In the genomic region with DNA sequence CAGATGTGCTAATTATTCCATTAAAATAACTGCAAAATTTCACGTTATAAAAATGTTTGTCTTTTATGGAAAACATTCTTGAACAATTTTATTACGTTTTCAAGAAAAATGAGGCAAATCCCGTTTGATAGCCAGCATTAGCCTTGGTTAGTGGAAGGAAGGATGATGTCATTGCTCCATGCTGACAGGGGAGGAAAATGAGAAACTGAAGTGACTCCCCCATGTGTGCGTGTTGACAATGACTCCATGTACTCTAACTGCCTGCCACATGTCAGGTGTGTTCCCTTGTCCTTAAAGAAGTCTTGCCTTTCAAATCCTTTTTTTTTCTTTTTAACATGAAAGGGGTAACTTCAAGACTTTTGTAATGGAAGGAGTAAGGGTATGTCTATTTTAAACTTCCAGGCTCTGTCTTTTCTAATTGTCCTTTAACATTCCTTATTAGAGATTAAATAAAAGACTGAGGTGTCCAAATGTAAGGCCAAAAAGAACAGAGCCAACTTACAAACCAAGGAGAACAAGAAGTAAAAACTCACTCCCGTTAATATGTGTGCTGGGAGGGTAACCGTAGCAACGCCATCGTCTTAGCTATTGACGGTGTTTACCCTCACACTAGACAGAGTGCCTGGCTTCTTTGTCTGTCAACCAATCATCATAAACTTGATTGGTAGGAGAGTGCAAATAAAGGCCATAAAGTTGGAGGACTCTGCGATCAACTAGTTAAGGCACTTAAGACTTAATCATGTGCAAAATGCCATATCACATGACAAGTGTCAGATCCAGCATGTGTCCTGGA, we compare ENCODE assay signal across 22 mouse cellular contexts.
DNase-seq lines count a peak whose midpoint lies in the region; ATAC-seq and TF ChIP-seq lines count a peak whose summit lies in the region.
"Had no signal": no experiment of that assay in that cellular context is flagged by ENCODE, and none has a peak within 500 bp of the region (broad histone marks: within the 10 kb centered on the region; RNA-seq: fewer than 3 reads in every experiment).

No protein-coding gene starts in this region.

- no peak overlapping the region for H3K4me3 ChIP-seq in heart, embryonic 16.5 days (ENCODE audit: low read length)
- H3K4me3 ChIP-seq in midbrain, embryonic 16.5 days (ENCODE audit: low read depth, low read length): no peak overlapping the region
- no peak overlapping the region for H3K4me3 ChIP-seq in midbrain, embryonic 11.5 days (ENCODE audit: low read depth, low read length)
- no peak overlapping the region for H3K4me3 ChIP-seq in small intestine, adult 2 months (ENCODE audit: low read depth, low read length)
- H3K4me3 ChIP-seq: embryonic facial prominence, embryonic 13.5 days; hindbrain, embryonic 10.5 days; left cerebral cortex, adult 2 months; neural tube, embryonic 13.5 days had no signal

- DNase-seq in heart, adult 11 months: peak; percentile 70
- DNase-seq in heart, postnatal 14 days: no peak
- no peak for DNase-seq in heart, postnatal 25 days (ENCODE audit: low spot score)
- no peak for DNase-seq in midbrain, embryonic 11.5 days (ENCODE audit: low spot score, missing footprints)
- no peak for DNase-seq in yolk sac, embryonic 10.5 days (ENCODE audit: low spot score)
- DNase-seq: adrenal gland, adult 2 months; cerebellum, adult 9-10 months; gastrocnemius, postnatal 10 days; kidney, adult 18-20 months; kidney, postnatal 10 days; left cerebral cortex, postnatal 4 days; lung, adult 18-20 months; lung, postnatal 14 days had no signal

- WGBS in heart, embryonic 16.5 days: 61% methylated on average over 10 of the region's 10 CpGs
- 65% methylated on average over 10 of the region's 10 CpGs for WGBS in midbrain, embryonic 16.5 days
- 79% methylated on average over 10 of the region's 10 CpGs for WGBS in midbrain, embryonic 11.5 days
- 42% methylated on average over 10 of the region's 10 CpGs for WGBS in small intestine, adult 2 months

- H3K36me3 ChIP-seq in heart, embryonic 16.5 days (ENCODE audit: control insufficient read depth, insufficient read depth): peaks cover 3% of the 10 kb centered on the region; the same call in 1 of the 2 replicates
- no peaks in the 10 kb centered on the region for H3K36me3 ChIP-seq in midbrain, embryonic 16.5 days (ENCODE audit: control insufficient read depth, insufficient read depth, low read length)
- no peaks in the 10 kb centered on the region for H3K36me3 ChIP-seq in midbrain, embryonic 11.5 days (ENCODE audit: control insufficient read depth, insufficient read depth, low read length)
- H3K36me3 ChIP-seq in small intestine, adult 2 months (ENCODE audit: control insufficient read depth, insufficient read depth, low read length): no peaks in the 10 kb centered on the region
- H3K36me3 ChIP-seq: embryonic facial prominence, embryonic 13.5 days; hindbrain, embryonic 10.5 days; neural tube, embryonic 13.5 days had no signal

- H3K9me3 ChIP-seq in heart, embryonic 16.5 days (replicated peaks; ENCODE audit: control insufficient read depth, low read length): no peaks in the 10 kb centered on the region
- no peaks in the 10 kb centered on the region for H3K9me3 ChIP-seq in midbrain, embryonic 16.5 days (replicated peaks; ENCODE audit: control insufficient read depth, low read length, poor library complexity, severe bottlenecking)
- H3K9me3 ChIP-seq in midbrain, embryonic 11.5 days (ENCODE audit: control insufficient read depth, low read length): no peaks in the 10 kb centered on the region
- H3K9me3 ChIP-seq: embryonic facial prominence, embryonic 13.5 days; hindbrain, embryonic 10.5 days; neural tube, embryonic 13.5 days had no signal

- no peak overlapping the region for H3K9ac ChIP-seq in heart, embryonic 16.5 days (ENCODE audit: low read length)
- H3K9ac ChIP-seq in midbrain, embryonic 16.5 days (ENCODE audit: low read depth, low read length): no peak overlapping the region
- H3K9ac ChIP-seq in midbrain, embryonic 11.5 days (ENCODE audit: low read length): no peak overlapping the region
- H3K9ac ChIP-seq: embryonic facial prominence, embryonic 13.5 days; neural tube, embryonic 13.5 days had no signal

- intact Hi-C loops in heart, postnatal 14 days (cut with DNase I): loop anchor here (5.0 kb wide), 1 partner anchor 59 kb away; no protein-coding TSS in a partner anchor
- intact Hi-C loops in heart, postnatal 25 days (cut with DNase I): no loop called here

- H3K27ac ChIP-seq in heart, embryonic 16.5 days (ENCODE audit: low read length): peak overlapping the region; percentile 94
- no peak overlapping the region for H3K27ac ChIP-seq in midbrain, embryonic 16.5 days (ENCODE audit: low read length)
- no peak overlapping the region for H3K27ac ChIP-seq in midbrain, embryonic 11.5 days (ENCODE audit: low read depth, low read length)
- H3K27ac ChIP-seq in small intestine, adult 2 months (ENCODE audit: insufficient read depth, low read depth, low read length): peak overlapping the region; percentile 14; the same call in 1 of the 2 replicates
- H3K27ac ChIP-seq: embryonic facial prominence, embryonic 13.5 days; hindbrain, embryonic 10.5 days; hindbrain, postnatal 0 days; left cerebral cortex, adult 2 months; neural tube, embryonic 13.5 days had no signal

- H3K27me3 ChIP-seq in heart, embryonic 16.5 days (ENCODE audit: control insufficient read depth, insufficient read depth, low read length): no peaks in the 10 kb centered on the region
- H3K27me3 ChIP-seq in midbrain, embryonic 16.5 days (ENCODE audit: control insufficient read depth, insufficient read depth, low read depth, low read length): no peaks in the 10 kb centered on the region
- no peaks in the 10 kb centered on the region for H3K27me3 ChIP-seq in midbrain, embryonic 11.5 days (ENCODE audit: control insufficient read depth, insufficient read depth, low read length)
- H3K27me3 ChIP-seq in small intestine, adult 2 months (ENCODE audit: control insufficient read depth, insufficient read depth, low read length): no peaks in the 10 kb centered on the region
- H3K27me3 ChIP-seq: embryonic facial prominence, embryonic 13.5 days; neural tube, embryonic 13.5 days had no signal

- ATAC-seq in heart, embryonic 16.5 days (replicated peaks; ENCODE audit: extremely low read depth, insufficient read depth, low FRiP score): no peak
- ATAC-seq in midbrain, embryonic 16.5 days: peak; percentile 67; the same call in 1 of the 2 replicates
- no peak for ATAC-seq in midbrain, embryonic 11.5 days (ENCODE audit: low FRiP score)
- ATAC-seq: hindbrain, postnatal 0 days had no signal

- H3K4me2 ChIP-seq in heart, embryonic 16.5 days (ENCODE audit: low read depth, low read length): no peak overlapping the region
- H3K4me2 ChIP-seq in midbrain, embryonic 16.5 days (ENCODE audit: low read length): no peak overlapping the region
- no peak overlapping the region for H3K4me2 ChIP-seq in midbrain, embryonic 11.5 days
- H3K4me2 ChIP-seq: embryonic facial prominence, embryonic 13.5 days; liver, embryonic 11.5 days; neural tube, embryonic 13.5 days had no signal

- no peak for TF ChIP-seq CTCF in small intestine, adult 2 months (IDR thresholded peaks at IDR 0.05; ENCODE audit: extremely low read depth, insufficient read length, insufficient replicate concordance, low read depth, low read length)

- no peak for TF ChIP-seq POLR2A in small intestine, adult 2 months (IDR thresholded peaks at IDR 0.05; ENCODE audit: low read depth, low read length)

- H3K4me1 ChIP-seq in heart, embryonic 16.5 days (ENCODE audit: control insufficient read depth, insufficient read depth, low read length): peaks cover 54% of the 10 kb centered on the region
- H3K4me1 ChIP-seq in midbrain, embryonic 16.5 days (ENCODE audit: control insufficient read depth, insufficient read depth, low read length): no peaks in the 10 kb centered on the region
- H3K4me1 ChIP-seq in midbrain, embryonic 11.5 days (ENCODE audit: control insufficient read depth, insufficient read depth, low read length): peaks cover 3% of the 10 kb centered on the region; the same call in 1 of the 2 replicates
- H3K4me1 ChIP-seq in small intestine, adult 2 months (ENCODE audit: control insufficient read depth, insufficient read depth, insufficient read length, low read length): no peaks in the 10 kb centered on the region

Comparison
In these comparisons a context has a peak if more than half of its experiments do, and no peak if none do; other contexts are left out.
1. H3K27ac ChIP-seq: peak in heart, embryonic 16.5 days (single experiment) and small intestine, adult 2 months (single experiment); none in midbrain, embryonic 16.5 days (single experiment) and midbrain, embryonic 11.5 days (single experiment).